Mouse (Mus musculus) bone marrow macrophage, adult 2 months (primary cell): ENCODE results near the gene Rassf4. TPM values are rescaled to one million over a fixed set of nuclear protein-coding genes. Genes with fewer than 3 reads are reported as not detected.

Experiments
- H3K27ac ChIP-seq: 2 replicates; pipeline ENCODE4 v1.5.1; 2012; ENCODE audit warnings: low read depth, low read length; ENCODE audit not compliant: insufficient read depth
- H3K4me1 ChIP-seq: 2 replicates; pipeline ENCODE4 v1.6.1; 2012; ENCODE audit warnings: low read length; ENCODE audit not compliant: control insufficient read depth, insufficient read depth
- H3K4me3 ChIP-seq: 2 replicates; pipeline ENCODE4 v1.5.1; 2012; ENCODE audit warnings: mild to moderate bottlenecking, low read length, moderate library complexity; ENCODE audit not compliant: insufficient read depth
- CTCF ChIP-seq: IDR thresholded peaks from 2 replicates; pipeline ENCODE4 v1.5.1; 2012; ENCODE audit warnings: low read depth, mild to moderate bottlenecking, low read length, moderate library complexity
- POLR2A ChIP-seq: IDR thresholded peaks from 2 replicates; pipeline ENCODE4 v1.6.1; 2012; ENCODE audit warnings: mild to moderate bottlenecking, low read depth, low read length, borderline replicate concordance
- polyA plus RNA-seq: library from polyadenylated mRNA; stranded (reverse); fragments of >200 nt; gene quantifications from 2 replicates; pipeline ENCODE4 v1.2.4, GENCODE M21; 2012; ENCODE audit not compliant: missing spikeins, insufficient read depth, insufficient read length

The Rassf4 gene
- polyA plus RNA-seq, result 388 and 401 TPM in 2 replicates

DNA sequence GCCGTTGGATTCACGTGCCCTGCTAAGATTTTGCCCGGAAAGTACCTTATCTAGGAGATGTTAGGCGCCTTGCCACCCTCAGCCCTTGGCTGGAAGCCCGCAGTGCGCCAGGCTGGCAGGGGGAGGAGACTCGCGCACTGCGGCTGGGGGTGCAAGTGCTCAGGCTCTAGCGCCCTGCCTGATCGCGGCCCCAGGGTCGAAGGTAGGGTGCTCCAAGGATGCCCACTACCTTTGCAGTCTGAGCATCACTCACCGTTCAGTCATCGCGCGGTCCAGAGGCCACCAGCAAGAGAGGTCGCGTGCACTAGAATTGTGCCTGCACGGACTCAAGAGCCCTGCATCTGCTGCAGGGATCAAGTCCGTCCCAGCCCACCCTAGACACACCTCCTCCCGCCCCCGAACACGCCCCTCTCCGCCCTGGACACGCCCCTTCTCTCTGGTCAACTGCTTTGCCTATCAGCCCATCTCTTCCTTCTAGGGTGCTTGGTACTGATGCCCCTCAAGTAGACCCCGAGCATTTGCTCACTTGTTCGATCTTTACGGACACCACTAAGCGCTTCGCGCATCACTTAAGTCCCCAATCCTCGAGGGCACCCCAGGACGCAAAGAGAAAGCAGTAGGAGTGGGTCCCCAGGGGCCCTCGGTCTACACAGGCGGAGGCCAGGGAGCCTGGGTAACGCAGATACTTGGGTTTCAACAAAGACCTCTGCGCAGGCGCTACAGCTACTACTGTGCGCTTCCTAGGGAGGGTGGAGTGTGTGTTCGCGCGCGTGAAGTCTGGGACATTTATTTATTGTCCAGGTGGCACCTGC, at the start of gene Rassf4:
Rassf4 (minus strand) TSS at position 482 of the 812 bp plus-strand sequence.
- TF ChIP-seq CTCF (no peak), POLR2A (0 out of 2 replicates have a peak, but pooled peaks have one; percentile 32)
- peak within 1 kb of the TSS; percentile 96 for H3K27ac ChIP-seq
- peak within 1 kb of the TSS; percentile 81 for H3K4me3 ChIP-seq
- peaks cover 47% of the 10 kb centered on the region for H3K4me1 ChIP-seq

- peaks cover 33% of the 10 kb centered on the region for H3K4me1 ChIP-seq
- no peak overlapping the region for H3K4me3 ChIP-seq
- TF ChIP-seq POLR2A (no peak), CTCF (no peak)
- peak overlapping the region; percentile 94 for H3K27ac ChIP-seq
Measured at GRCm38 (mm10) chr6:116718920-116719319, 45.2 kb upstream of the Rassf4 start.

GRCm38 (mm10) chr6:116718361-116718760, 44.6 kb upstream of the Rassf4 start:
- Histone ChIP-seq H3K27ac (peak overlapping the region; percentile 94), H3K4me1 (peaks cover 29% of the 10 kb centered on the region), H3K4me3 (no peak overlapping the region)
- TF ChIP-seq POLR2A (no peak), CTCF (no peak)

GRCm38 (mm10) chr6:116717851-116718250, 44.1 kb upstream of the Rassf4 start:
- H3K4me3 ChIP-seq, result no peak overlapping the region
- TF ChIP-seq POLR2A, result no peak
- no peak overlapping the region for H3K27ac ChIP-seq
- peaks cover 29% of the 10 kb centered on the region for H3K4me1 ChIP-seq

DNA sequence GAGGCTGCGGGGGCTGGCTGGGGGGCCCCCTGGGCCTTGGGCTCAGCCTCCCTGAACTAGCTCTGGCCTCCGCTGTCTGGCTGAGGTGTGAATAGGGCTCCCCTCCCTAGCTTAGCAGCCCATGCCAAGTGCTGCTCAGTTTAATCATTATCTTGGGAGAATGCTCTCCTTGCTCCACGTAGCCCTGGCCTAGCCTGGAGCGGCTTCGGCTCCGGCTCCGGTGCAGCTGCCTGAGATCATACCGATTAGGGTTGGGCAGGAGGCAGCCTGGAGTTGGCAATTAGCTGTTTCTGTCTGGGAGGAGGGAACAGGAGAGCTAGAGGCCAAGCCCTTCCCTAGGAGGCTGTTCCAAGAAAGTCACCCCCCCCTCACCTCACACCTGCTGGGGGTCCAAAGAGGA, 42.9 kb upstream of the Rassf4 start, which contains the start of gene Tmem72:
Tmem72 (minus strand) TSS at position 248 of the 400 bp plus-strand sequence.
- Histone ChIP-seq H3K4me1 (peaks cover 36% of the 10 kb centered on the region), H3K27ac (no peak within 1 kb of the TSS), H3K4me3 (no peak within 1 kb of the TSS)
- TF ChIP-seq POLR2A, result no peak

- Histone ChIP-seq H3K27ac (no peak overlapping the region), H3K4me1 (peaks cover 34% of the 10 kb centered on the region), H3K4me3 (no peak overlapping the region)
- no peak for TF ChIP-seq CTCF
- TF ChIP-seq POLR2A, result no peak
Measured at GRCm38 (mm10) chr6:116715166-116715565, 41.4 kb upstream of the Rassf4 start.

- TF ChIP-seq CTCF, result no peak
- Histone ChIP-seq H3K4me1 (peaks cover 28% of the 10 kb centered on the region), H3K4me3 (no peak overlapping the region), H3K27ac (no peak overlapping the region)
Measured at GRCm38 (mm10) chr6:116714576-116714975, 40.8 kb upstream of the Rassf4 start.

DNA sequence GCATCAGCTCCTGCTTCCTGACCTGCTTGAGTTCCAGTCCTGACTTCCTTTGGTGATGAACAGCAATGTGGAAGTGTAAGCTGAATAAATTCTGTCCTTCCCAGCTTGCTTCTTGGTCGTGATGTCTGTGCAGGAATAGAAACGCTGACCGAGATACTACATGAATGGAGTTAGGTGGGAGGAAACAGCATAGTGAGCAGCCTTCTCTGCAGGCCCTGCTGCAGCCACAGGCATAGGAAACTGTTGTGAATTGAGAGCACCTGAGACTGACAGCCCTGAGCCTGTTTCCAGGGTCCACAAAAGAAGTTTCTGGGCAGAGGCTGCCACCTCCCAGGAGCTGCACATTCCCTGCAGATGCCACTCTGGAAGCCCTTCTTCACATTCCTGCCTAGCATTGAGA, 40.2 kb upstream of the Rassf4 start:
- Histone ChIP-seq H3K4me1 (peaks cover 22% of the 10 kb centered on the region), H3K4me3 (no peak overlapping the region), H3K27ac (no peak overlapping the region)
- no peak for TF ChIP-seq POLR2A
- no peak for TF ChIP-seq CTCF

DNA sequence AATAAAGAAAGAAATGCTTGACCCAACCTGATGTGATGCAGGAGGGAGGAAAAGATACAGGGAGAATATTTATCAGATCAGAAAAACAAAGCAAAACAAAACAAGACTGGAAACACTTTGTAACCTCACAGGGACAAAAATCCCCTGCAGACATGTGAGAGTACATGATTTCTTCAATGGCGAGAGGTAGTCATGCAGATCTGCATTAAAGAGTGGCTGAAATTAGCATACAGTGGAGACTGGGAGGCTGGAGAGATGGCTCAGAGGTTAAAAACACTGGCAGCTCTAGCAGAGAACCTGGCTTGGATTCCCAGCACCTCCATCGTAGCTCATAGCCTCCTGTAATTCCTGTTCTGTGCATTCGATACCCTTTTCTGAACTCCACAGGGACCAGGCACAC, 38.8 kb upstream of the Rassf4 start:
- peaks cover 12% of the 10 kb centered on the region for H3K4me1 ChIP-seq
- TF ChIP-seq CTCF, result no peak
- TF ChIP-seq POLR2A, result no peak
- H3K4me3 ChIP-seq, result no peak overlapping the region
- H3K27ac ChIP-seq, result no peak overlapping the region

DNA sequence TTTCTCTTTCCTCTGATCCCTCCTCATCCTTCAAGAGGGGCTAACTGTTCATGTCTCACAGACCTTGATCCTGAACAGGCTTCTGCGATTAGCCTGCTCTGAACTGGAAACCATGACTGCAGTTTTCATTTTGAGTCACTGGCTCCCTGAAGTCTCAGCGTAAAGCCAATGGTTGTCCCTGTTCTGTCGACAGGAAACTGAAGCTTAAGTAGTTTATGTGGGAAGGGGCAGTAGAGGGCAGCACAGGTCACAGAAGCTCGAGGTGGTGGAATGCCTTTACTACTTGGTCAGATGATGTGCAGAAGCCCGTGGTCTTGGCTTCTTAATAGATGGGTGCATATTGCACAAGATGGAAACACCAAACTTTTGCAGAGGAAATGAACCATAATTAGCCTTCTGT, 38.3 kb upstream of the Rassf4 start:
- Histone ChIP-seq H3K27ac (no peak overlapping the region), H3K4me1 (peaks cover 12% of the 10 kb centered on the region), H3K4me3 (no peak overlapping the region)
- TF ChIP-seq CTCF (peak; percentile 30; the same call in 1 of the 2 replicates), POLR2A (no peak)
